Mouse (Mus musculus) C3H10T1/2 (cell line): ENCODE measurements around the gene Zfx. TPM values are rescaled to one million over a fixed set of nuclear protein-coding genes. Genes with fewer than 3 reads are reported as not detected.

Experiments used
- polyA plus RNA-seq, 2 experiments: library from polyadenylated mRNA; unstranded; fragments of >200 nt; fragmentation: generic; extraction: Trizol; gene quantifications; one replicate each; pipeline ENCODE4 v1.2.1; 2012; ENCODE audit warnings: missing spikeins in 2 of 2

Gene Zfx
- 1 to 10 TPM in 1 of 2 experiments, under 1 TPM in 1; 0.96 to 3.5 TPM for polyA plus RNA-seq

GRCm38 (mm10) chrX:94123059-94123839, at the start of gene Zfx:
Zfx (minus strand) TSS chrX:94123702.

Other genes with a start within 250 kb of the Zfx start
- under 1 TPM in 1 of 2 experiments, not detected in 1; 0.04 TPM for gene AU015836, start 155.0 kb downstream of the Zfx start, polyA plus RNA-seq
- 10 to 100 TPM in 1 of 2 experiments, 1 to 10 TPM in 1; 5.0 to 48.8 TPM for gene Eif2s3x, start 89.2 kb upstream of the Zfx start, polyA plus RNA-seq
- 1 to 10 TPM; 1.3 to 3.1 TPM for gene Klhl15, start 110.9 kb upstream of the Zfx start, polyA plus RNA-seq
- gene Fam90a1b, start 243.1 kb upstream of the Zfx start, polyA plus RNA-seq, result not detected
- 10 to 100 TPM in 1 of 2 experiments, 1 to 10 TPM in 1; 8.7 to 16.0 TPM for gene Apoo, start 243.4 kb upstream of the Zfx start, polyA plus RNA-seq